Mouse (Mus musculus) midbrain, embryonic 14.5 days (tissue): ENCODE results near the gene Snrpd2. TPM values are rescaled to one million over a fixed set of nuclear protein-coding genes. Genes with fewer than 3 reads are reported as not detected.

Experiments used
- ATAC-seq: fragments of 200-750 bp; cut with Nextera tagmentation; 2 replicates; pipeline ENCODE4 v1.8.0; 2017; ENCODE audit warnings: moderate number of reproducible peaks, moderate library complexity; ENCODE audit not compliant: low FRiP score, low TSS enrichment
- DNase-seq: peaks from one replicate; pipeline ENCODE4 v3.0.0-alpha.2; 2015
- H3K27ac ChIP-seq: fragments of 300-500 bp; sonication (generic); replicated peaks from 2 replicates; pipeline ENCODE4 v1.5.1; 2014; ENCODE audit warnings: mild to moderate bottlenecking, low read depth, low read length, moderate library complexity
- H3K27me3 ChIP-seq: fragments of 300-500 bp; sonication (generic); 2 replicates; pipeline ENCODE4 v1.6.1; 2014; ENCODE audit warnings: low read length, control low read depth, mixed read lengths; ENCODE audit not compliant: control insufficient read depth, insufficient read depth
- H3K36me3 ChIP-seq: fragments of 300-500 bp; sonication (generic); 2 replicates; pipeline ENCODE4 v1.6.1; 2014; ENCODE audit warnings: low read length, control low read depth; ENCODE audit not compliant: control insufficient read depth, insufficient read depth
- H3K4me1 ChIP-seq: fragments of 300-500 bp; sonication (generic); 2 replicates; pipeline ENCODE4 v1.6.1; 2014; ENCODE audit warnings: mild to moderate bottlenecking, antibody characterized with exemption, low read length, control low read depth; ENCODE audit not compliant: control insufficient read depth, insufficient read depth
- H3K4me2 ChIP-seq: fragments of 300-500 bp; sonication (generic); 2 replicates; pipeline ENCODE4 v1.6.1; 2014; ENCODE audit warnings: mild to moderate bottlenecking, low read length, moderate library complexity
- H3K4me3 ChIP-seq: fragments of 300-500 bp; sonication (generic); replicated peaks from 2 replicates; pipeline ENCODE4 v1.5.1; 2014; ENCODE audit warnings: low read depth, low read length
- H3K9ac ChIP-seq: fragments of 300-500 bp; sonication (generic); replicated peaks from 2 replicates; pipeline ENCODE4 v1.6.1; 2014; ENCODE audit warnings: mild to moderate bottlenecking, low read length, moderate library complexity
- H3K9me3 ChIP-seq: fragments of 300-500 bp; sonication (generic); 2 replicates; pipeline ENCODE4 v1.6.1; 2016; ENCODE audit warnings: low read length, control low read depth, mixed read lengths; ENCODE audit not compliant: control insufficient read depth
- WGBS: fragments of 180-500 bp; shearing (Covaris S2); extraction: QIAGEN DNeasy Blood & Tissue Kit; methylation state at CpG from one replicate; pipeline ENCODE4 v1.1.7; 2014; 5-methylcytosine and 5-hydroxymethylcytosine counted together
- polyA plus RNA-seq: library from polyadenylated mRNA; unstranded; fragments of >200 nt; fragmentation: Nextera tagmentation; extraction: Ambion mirVana; gene quantifications from 2 replicates; pipeline ENCODE4 v1.2.1, GENCODE M21; 2014

The Snrpd2 gene
- polyA plus RNA-seq, 1 experiment from 2014 or later: 112 TPM

GRCm38 (mm10) chr7:19165656-19166423, 16.3 kb downstream of the Snrpd2 start, which contains the start of gene Gipr:
Gene Gipr, minus strand, starts transcription at chr7:19166127.
- no peak within 1 kb of the TSS for H3K27ac ChIP-seq
- H3K4me1 ChIP-seq: peaks cover 13% of the 10 kb centered on the region
- 13% methylated on average over 14 of the region's 14 CpGs for WGBS
- H3K4me2 ChIP-seq: peak within 1 kb of the TSS; percentile 29
- H3K27me3 ChIP-seq: peaks cover 5% of the 10 kb centered on the region; the same call in 1 of the 2 replicates
- no peaks in the 10 kb centered on the region for H3K36me3 ChIP-seq
- peak within 1 kb of the TSS; percentile 36; the same call in 1 of the 2 replicates for H3K9ac ChIP-seq
- peak; percentile 64 for DNase-seq
- 0 out of 2 replicates have a peak, but pooled peaks have one; percentile 29 for ATAC-seq
- 0 out of 2 replicates have a peak within 1 kb of the TSS, but pooled peaks have one; percentile 1 for H3K4me3 ChIP-seq
- no peaks in the 10 kb centered on the region for H3K9me3 ChIP-seq

GRCm38 (mm10) chr7:19166990-19167389, 17.5 kb downstream of the Snrpd2 start:
- H3K4me1 ChIP-seq: peaks cover 17% of the 10 kb centered on the region
- no peak overlapping the region for H3K4me2 ChIP-seq
- peaks cover 5% of the 10 kb centered on the region; the same call in 1 of the 2 replicates for H3K27me3 ChIP-seq
- DNase-seq (no peak), ATAC-seq (no peak)
- H3K9me3 ChIP-seq: no peaks in the 10 kb centered on the region
- no peak overlapping the region for H3K4me3 ChIP-seq
- 89% methylated on average over 3 of the region's 3 CpGs for WGBS
- no peaks in the 10 kb centered on the region for H3K36me3 ChIP-seq
- no peak overlapping the region for H3K27ac ChIP-seq
- no peak overlapping the region for H3K9ac ChIP-seq

- WGBS: 52% methylated on average over 10 of the region's 10 CpGs
- H3K4me1 ChIP-seq: peaks cover 15% of the 10 kb centered on the region
- H3K4me2 ChIP-seq: no peak overlapping the region
- peaks cover 5% of the 10 kb centered on the region; the same call in 1 of the 2 replicates for H3K27me3 ChIP-seq
- ATAC-seq: no peak
- no peak overlapping the region for H3K4me3 ChIP-seq
- H3K9ac ChIP-seq: no peak overlapping the region
- no peaks in the 10 kb centered on the region for H3K36me3 ChIP-seq
- H3K27ac ChIP-seq: peak overlapping the region; percentile 58
- H3K9me3 ChIP-seq: no peaks in the 10 kb centered on the region
- DNase-seq: no peak
Measured at GRCm38 (mm10) chr7:19169506-19169905, 20.0 kb downstream of the Snrpd2 start.

GRCm38 (mm10) chr7:19170142-19170541, 20.6 kb downstream of the Snrpd2 start:
- Histone ChIP-seq H3K27ac (peak overlapping the region; percentile 58), H3K4me2 (no peak overlapping the region), H3K4me1 (peaks cover 8% of the 10 kb centered on the region), H3K4me3 (no peak overlapping the region), H3K9ac (no peak overlapping the region), H3K27me3 (no peaks in the 10 kb centered on the region), H3K9me3 (no peaks in the 10 kb centered on the region), H3K36me3 (no peaks in the 10 kb centered on the region)
- ATAC-seq (no peak), DNase-seq (no peak)
- 55% methylated on average over 8 of the region's 8 CpGs for WGBS

- H3K27me3 ChIP-seq: no peaks in the 10 kb centered on the region
- peak overlapping the region; percentile 28 for H3K27ac ChIP-seq
- no peaks in the 10 kb centered on the region for H3K9me3 ChIP-seq
- DNase-seq: no peak
- H3K36me3 ChIP-seq: no peaks in the 10 kb centered on the region
- no peak overlapping the region for H3K4me2 ChIP-seq
- ATAC-seq: no peak
- H3K4me3 ChIP-seq: no peak overlapping the region
- peaks cover 4% of the 10 kb centered on the region for H3K4me1 ChIP-seq
- H3K9ac ChIP-seq: no peak overlapping the region
- WGBS: 43% methylated on average over 8 of the region's 8 CpGs
Measured at GRCm38 (mm10) chr7:19171831-19172230, 22.3 kb downstream of the Snrpd2 start.

- Histone ChIP-seq H3K4me1 (peaks cover 15% of the 10 kb centered on the region), H3K27me3 (peaks cover 8% of the 10 kb centered on the region; the same call in 1 of the 2 replicates), H3K27ac (no peak overlapping the region), H3K4me3 (peak overlapping the region; percentile 17), H3K9me3 (no peaks in the 10 kb centered on the region), H3K4me2 (peak overlapping the region; percentile 41), H3K36me3 (no peaks in the 10 kb centered on the region), H3K9ac (no peak overlapping the region; the same call in 1 of the 2 replicates)
- WGBS: 2% methylated on average over 17 of the region's 17 CpGs
- DNase-seq (peak; percentile 93), ATAC-seq (no peak)
Measured at GRCm38 (mm10) chr7:19172874-19173273, 23.4 kb downstream of the Snrpd2 start.

- H3K4me2 ChIP-seq: peak within 1 kb of the TSS; percentile 80
- ATAC-seq (peak; percentile 93), DNase-seq (peak; percentile 92)
- WGBS: under 1% methylated on average over 30 of the region's 30 CpGs
- peaks cover 28% of the 10 kb centered on the region for H3K4me1 ChIP-seq
- H3K9ac ChIP-seq: peak within 1 kb of the TSS; percentile 77
- peak within 1 kb of the TSS; percentile 69 for H3K4me3 ChIP-seq
- peaks cover 6% of the 10 kb centered on the region; the same call in 1 of the 2 replicates for H3K36me3 ChIP-seq
- peaks cover 28% of the 10 kb centered on the region; the same call in 1 of the 2 replicates for H3K27me3 ChIP-seq
- peak within 1 kb of the TSS; percentile 82 for H3K27ac ChIP-seq
- H3K9me3 ChIP-seq: 0 out of 2 replicates have a peak, but pooled peaks cover 3% of the 10 kb centered on the region
Measured at GRCm38 (mm10) chr7:19175708-19176515, 26.4 kb downstream of the Snrpd2 start, which contains the start of gene Eml2. Gene Eml2, plus strand, starts transcription at chr7:19176421.

- peaks cover 28% of the 10 kb centered on the region for H3K4me1 ChIP-seq
- whole genome bisulfite sequencing: 2% methylated on average over 21 of the region's 21 CpGs
Measured at GRCm38 (mm10) chr7:19176516-19176947, 27.0 kb downstream of the Snrpd2 start.

More at GRCm38 (mm10) chr7:19176516-19176947, 27.0 kb downstream of the Snrpd2 start:
- peak overlapping the region; percentile 77 for H3K9ac ChIP-seq
- H3K27me3 ChIP-seq: peaks cover 28% of the 10 kb centered on the region; the same call in 1 of the 2 replicates
- DNase-seq (no peak), ATAC-seq (peak; percentile 46)
- H3K9me3 ChIP-seq: 0 out of 2 replicates have a peak, but pooled peaks cover 3% of the 10 kb centered on the region
- H3K27ac ChIP-seq: peak overlapping the region; percentile 82
- peak overlapping the region; percentile 69 for H3K4me3 ChIP-seq
- H3K4me2 ChIP-seq: peak overlapping the region; percentile 80
- peaks cover 7% of the 10 kb centered on the region for H3K36me3 ChIP-seq
